Mouse (Mus musculus): ENCODE measurements around the gene Cul3. TPM values are rescaled to one million over a fixed set of nuclear protein-coding genes. Genes with fewer than 3 reads are reported as not detected.

Cul3 gene
- 10 to 100 TPM; 33.8 to 49.2 TPM for polyA plus RNA-seq (2017; shearing (Covaris generic))

DNA sequence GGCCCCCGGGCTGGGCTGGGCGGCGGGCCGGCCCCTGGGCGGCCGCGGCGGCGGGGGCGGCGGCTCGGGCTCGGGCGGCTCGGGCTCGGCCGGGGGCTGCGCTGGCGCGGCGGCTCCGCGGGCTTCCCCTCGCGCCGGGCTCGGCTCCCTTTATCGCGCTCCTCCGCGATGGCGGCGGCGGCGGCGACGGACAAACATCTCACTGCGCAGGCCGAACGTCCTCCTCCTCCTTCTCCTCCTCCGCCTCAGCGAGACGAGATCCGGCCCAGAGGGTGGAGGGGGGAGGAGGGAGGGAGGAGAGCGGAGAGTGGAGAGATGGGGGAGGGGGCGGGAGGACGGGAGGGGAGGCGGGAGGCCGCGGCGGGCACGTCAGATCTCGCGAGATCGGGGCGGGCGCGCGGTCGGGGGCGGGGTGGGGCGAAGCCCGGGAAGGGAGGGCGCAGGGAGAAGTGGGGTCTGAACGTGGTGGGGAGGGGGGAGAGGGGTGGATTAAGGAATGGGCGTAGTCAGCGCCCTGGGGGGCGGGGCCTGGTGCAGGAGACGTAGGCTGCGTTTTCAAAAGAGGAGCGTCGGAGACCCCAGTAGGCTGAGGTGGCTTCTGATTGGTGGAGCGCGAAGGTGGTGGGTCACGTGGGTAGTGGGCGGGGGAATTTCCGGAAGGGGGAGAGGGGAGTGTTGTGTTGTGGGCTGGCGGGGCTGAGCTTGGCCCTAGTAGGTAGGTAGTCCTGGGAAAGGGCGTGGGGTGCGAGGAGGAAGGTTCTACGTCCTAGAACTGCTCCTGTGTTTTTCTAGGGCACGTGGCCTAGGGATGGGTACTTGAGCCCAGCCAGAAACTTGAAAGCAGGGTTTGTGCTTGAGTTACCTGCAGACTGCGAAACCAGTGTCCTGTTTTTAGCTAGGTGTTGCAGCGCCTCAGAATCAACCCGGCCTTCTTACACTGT is at the start of gene Cul3:
Gene Cul3, minus strand, starts transcription at position 45 of the 941 bp plus-strand sequence.
- ATAC-seq = peak; percentile 83

DNA sequence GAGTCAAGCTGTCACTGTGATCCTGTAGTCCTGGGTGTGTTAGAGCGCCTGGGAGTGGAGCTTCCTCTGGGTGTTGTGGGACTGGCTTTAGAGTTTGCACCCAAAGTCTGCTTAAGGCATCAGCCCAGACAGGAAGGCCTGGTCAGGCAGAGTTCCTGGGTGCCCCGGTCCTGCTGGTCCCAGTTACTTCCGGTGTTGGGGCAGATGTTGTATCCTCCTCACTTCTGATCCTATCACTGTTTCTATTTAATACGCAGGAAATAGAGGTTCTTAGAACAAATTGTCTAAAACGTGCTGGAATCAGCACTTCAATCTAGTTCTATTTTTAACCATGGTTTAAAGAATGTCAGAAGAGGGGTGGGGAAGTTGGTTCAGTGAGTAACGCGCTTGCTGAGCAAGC is 49.2 kb upstream of the Cul3 start:
- ATAC-seq = peak; percentile 88

DNA sequence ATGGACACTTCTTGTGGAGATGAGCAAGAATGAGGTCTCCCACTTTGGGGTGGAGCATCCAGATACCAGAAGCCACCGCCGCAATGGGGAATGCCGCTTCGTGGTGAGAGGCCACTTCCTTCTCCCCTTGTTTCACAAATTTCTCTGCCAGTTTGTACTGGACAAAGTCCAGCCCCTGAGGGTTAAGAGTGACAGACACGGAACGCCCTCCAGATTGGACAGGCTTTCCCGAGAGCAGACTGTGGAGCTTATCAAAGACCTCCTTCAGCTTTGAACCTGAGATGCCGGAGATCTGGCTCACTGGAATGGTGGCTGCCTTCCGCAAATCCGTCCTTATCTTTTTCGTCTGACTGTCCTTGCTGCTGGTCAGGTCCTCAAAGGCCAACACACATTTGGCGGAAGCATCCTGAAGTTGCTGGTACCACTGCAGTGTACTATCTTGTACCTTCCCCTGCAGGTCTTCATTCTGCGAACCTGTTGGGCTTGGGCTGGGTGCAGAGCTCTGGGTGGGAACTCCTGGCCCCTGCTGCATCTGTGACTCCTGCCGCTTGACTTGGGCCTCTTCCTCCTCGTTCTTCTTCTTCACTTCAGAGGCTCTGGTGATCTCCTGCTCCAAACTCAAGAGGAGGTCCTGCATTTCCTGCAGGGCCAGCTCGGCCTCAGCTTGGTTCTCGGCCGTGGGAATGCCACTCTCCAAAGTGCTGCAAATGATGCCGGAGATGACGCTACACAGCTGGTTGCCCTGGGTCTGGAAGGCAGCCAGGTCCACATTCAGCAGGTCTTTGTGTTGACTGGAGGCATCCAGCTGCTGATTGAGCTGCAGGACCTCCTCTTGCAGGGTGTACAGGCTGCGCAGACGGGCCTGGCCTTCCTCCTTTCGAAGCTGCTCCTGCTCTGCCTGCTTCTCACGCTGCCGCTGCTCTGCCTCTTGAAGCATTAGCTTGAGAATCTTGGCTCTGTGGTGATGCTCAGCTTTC is 43.6 kb upstream of the Cul3 start:
- no peak for ATAC-seq

DNA sequence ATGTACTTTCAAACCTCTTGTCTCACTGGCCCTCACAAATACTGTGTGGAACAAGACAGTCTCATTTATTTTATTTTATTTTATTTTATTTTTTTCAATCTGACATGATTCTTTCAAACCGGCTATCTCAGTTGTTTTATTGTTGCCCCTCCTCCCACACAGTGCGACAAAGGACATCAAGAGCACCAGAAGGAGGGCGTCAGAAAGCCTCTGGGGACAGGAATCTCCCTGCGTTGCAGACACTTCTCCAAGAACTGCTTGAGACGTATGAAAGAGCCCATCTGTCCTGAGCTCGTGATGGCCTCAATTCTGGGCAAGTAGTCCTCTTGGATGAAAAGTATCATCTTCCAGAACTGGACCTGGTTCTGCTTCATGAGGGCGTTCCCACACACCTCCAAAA is 42.6 kb upstream of the Cul3 start:
- ATAC-seq = no peak

DNA sequence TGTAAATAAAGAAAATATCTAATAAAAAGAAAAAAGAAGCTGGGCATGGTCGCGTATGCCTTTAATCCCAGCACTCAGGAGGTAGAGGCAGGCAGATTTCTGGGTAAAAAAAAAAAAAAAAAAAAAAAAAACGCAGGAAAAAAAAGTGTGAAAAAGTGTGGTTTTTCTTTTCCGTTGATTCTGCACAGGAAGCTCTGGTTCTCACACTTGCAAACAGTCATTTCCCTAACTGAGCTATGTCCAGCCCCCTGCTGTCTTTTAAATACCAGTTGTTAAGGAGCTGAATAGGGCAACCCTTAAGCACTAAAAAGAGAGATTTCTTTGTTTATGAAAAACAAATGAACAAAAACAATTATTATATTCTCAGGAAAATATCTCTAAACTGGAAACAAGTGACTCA is 41.0 kb upstream of the Cul3 start:
- peak; percentile 90 for ATAC-seq

DNA sequence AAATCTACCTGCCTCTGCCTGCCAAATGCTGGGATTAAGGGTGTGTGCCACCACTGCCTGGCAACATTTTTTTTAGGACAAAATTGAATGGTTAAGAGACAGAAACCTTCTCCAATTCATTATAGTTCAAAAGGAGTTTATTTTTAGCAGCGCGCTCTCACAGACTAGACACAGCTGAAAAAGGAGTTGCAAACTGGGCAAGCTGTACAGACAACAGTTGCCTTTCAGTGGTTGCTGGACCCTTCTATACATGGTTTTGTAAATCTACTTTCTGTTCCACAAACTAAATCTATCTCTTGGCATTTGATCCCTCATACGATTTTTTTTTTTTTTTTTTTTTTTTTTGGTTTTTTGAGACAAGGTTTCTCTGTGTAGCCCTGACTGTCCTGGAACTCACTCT is 31.7 kb upstream of the Cul3 start:
- ATAC-seq = no peak

DNA sequence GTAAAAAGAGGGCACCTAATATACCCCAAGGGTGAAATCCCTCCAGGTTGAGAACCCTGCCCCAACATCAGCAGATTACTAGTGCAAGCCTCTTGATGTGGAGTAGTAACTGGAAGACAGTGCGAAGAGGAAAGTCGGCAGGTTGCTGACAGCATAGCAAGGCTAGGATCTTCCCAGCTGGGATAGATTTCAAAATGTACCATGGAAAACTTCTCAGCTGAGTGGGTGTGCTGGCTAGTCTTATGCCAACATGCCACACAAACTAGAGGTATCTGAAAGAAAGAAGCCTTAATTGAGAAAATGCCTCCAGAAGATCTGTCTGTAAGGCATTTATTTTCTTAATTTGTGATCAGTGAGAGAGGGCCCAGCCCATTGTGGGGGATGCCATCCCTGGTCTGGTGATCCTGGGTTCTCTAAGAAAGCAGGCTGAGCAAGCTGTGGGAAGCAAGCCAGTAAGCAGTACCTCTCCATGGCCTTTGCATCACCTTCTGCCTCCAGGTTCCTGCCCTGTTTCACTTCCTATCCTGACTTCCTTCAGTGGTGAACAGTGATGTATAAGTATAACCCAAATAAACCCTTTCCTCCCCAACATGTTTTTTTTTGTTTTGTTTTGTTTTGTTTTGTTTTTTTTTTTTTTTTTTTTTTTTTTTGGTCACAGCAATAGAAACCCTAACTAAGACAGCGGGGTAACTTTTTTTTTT is 31.1 kb upstream of the Cul3 start:
- no peak for ATAC-seq

DNA sequence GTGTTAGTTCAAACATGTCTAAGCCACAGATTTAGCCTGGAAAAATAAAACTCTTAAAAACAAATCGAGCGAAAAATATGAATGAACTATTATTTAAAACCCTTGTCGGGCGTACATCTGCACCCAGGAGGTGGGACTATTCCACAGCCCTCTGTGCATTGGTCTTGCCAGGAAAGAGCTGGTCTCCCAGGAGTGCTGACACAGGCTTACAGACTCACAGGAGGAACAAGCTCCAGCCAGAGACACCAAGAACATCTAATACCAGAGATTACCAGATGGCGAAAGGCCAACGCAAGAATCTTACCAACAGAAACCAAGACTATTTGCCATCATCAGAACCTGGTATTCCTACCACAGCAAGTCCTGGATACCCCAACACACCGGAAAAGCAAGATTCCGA is 23.2 kb upstream of the Cul3 start:
- no peak for ATAC-seq

DNA sequence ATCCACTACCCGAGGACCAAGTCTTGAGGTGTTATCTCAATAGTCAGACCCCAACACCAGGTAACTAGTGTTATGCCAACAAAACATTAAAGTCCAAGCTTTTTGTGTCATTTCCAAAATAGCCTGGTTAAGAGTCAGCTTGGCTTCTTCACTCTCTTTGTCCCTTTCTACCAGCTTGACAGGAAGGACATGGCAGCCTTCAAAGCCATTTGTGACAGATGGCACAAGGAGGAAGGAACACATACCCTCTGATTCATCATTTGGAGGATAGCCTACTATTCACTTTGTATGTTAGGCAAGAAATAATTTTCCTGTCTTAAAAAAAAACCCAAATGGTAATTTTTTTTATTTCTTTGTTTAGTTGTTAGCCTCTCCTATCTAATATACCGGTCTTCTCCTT is 22.7 kb upstream of the Cul3 start:
- ATAC-seq = no peak

DNA sequence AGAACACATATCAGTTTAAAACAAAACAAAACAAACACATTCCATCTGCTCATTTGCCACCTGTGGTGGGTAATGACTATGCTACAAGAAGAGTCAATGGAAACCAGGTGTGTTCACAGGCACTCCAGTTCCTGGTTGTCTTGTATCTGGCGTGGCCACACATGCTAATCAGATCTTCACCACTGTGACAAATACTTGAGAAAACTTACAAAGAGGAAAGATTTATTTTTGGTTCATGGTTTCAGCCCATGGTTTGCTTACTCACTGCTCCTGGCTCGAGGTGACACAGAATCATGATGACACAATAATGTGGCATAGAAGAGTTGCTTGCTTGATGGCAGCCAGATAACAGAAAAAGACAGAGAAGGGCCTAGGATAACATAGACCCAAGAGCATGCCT is 22.1 kb upstream of the Cul3 start:
- no peak for ATAC-seq

DNA sequence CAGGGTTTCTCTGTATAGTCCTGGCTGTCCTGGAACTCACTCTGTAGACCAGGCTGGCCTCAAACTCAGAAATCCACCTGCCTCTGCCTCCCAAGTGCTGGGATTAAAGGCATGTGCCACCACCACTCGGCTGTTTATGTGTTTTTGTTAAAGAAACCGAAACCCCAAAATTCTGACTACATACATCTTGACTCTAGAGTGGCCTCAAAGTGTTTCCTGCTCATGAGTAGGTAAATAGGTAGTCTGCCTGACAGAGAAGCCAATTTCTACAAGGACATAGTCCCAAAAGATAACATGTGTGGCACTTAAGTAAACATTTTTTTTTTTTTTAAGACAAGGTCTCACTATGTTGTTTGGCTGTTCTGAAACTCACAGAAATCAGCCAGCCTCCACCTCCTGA is 21.5 kb upstream of the Cul3 start:
- peak; percentile 68 for ATAC-seq

DNA sequence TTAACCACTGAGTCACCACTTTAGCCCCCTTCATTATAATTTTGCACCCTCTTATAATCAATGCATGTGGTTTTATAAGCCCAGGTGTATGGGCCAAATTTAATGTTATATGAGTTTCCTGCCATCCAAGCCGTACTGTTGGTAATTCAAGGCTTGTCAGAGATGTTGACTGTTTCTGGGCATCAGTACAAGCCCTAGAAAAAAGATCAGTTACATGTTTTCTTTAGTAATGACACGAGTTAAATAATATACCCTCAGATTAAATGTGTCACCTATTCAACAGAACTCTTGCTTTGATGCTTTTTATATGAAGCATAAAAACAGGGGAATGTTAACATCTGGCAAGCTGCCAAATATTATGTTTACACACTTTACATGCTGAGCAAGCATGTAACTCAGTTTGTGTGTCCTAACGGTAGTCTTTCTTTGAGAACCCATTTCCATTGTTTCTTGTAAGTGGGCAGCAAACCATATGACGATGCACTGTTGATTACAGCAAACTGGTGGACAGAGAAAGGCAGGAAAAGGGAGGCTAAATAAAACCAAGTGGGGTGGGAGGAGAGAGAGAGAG is 19.8 kb upstream of the Cul3 start:
- ATAC-seq = no peak

DNA sequence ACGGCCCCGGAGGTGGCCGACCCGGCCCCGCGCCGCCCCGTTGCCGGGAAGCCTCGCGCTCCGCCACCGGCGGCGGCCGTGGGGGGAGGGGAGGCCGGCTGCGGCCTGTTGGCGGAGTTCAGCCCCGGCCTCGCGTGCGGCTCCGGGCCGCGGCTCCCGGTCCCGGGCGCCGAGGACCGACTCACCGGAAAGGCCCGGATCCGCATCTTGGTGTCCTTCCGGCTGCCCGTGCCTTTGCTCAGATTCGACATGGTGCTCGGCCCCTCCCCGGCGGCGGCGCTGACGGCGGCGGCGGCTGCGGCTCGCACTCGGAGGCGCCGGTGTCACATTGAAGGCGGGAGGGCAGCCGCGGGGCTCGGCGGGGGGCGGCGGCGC is 232 bp downstream of the Cul3 start:
- ATAC-seq = peak; percentile 20

DNA sequence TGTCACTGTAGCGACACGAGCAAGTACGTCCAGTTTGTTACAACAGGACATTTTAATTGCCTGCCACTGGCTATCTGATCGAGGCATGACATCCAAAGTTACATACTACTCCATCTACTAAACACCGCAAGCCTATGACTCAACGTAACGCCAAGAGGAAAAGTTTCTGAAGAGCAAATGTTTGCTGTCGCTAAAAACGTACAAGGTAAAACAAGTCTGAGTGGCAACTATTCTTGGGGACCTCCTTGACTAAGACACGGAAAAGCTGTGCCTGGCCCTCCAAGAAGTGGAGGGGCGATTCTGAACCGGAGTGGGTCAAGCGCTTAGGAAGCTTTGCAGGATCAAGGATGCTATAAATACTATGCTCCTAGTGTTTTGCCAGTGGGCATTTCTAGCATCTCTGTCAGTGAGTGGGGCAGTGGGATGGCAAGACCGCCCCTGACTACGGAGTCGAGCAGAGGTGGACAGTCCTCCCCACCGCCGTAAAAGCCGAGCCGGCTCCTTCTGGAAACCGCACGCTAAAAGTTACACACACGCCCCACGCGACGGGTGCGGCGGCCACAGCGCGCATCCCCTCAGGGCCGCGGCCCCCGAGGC is 757 bp downstream of the Cul3 start:
- peak; percentile 10 for ATAC-seq

DNA sequence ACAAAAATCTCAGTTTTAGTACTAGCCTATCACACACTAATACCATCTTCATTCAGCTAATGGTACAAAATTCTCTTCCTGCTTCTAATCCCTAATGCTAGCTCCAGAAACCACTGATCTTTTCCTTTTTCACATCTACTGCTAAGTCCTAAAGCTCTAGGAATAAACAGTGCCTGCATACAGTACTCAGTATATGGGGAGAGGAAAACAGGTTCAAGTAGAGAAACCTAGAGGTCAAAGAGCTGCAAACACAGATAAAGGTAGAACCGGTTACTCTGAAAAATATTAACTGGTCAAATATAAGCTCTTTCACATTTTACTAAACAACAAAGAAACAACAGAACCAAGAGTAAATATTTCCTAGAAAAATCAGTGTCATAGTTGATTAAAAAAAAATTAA is 1.9 kb downstream of the Cul3 start:
- no peak for ATAC-seq

DNA sequence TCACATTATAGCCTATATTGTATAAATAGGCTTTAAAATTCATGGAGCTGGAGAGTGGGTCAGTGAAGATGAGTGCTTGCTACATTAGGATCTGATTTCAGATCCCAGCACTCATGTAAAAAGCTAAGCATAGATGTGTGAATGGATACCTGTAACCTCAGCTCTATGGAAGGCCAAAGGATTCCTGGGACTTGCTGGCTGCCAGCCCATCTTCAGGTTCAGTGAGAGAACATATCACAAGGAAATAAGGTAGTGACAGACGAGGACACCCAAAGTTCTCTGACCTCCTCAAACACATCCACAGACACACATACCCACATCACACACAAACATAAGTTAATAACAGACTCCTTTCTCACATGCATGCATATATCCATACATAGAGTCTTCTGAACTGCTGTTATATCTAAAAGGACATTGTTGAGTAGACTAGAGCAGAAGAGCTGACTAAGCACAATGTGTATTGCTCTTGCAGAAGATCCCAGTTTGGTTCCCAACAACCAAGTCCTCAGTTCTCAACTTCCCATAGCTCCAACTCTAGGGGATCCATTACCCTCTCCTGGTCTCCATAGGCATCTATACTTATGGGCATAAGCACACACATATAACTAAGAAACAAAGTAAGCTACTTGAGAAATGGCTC is 4.4 kb downstream of the Cul3 start:
- no peak for ATAC-seq

DNA sequence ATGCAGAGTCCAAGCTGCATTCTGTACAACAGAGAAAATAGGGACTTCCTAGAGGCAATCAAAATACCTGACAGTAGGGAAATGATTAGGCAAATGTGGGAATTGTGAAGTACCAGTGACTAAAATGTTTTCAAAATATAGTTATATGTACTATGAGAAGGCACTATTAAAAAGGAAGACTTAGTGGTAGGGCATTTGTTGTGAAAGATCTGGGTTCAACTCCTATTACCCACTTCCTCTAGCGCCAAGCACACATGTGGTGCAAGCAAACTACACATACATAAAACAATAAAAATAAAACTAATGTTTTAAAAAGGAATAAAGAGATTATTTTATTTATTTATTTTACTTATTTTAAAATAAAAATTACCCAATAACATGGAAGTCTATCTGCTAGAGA is 5.2 kb downstream of the Cul3 start:
- no peak for ATAC-seq

DNA sequence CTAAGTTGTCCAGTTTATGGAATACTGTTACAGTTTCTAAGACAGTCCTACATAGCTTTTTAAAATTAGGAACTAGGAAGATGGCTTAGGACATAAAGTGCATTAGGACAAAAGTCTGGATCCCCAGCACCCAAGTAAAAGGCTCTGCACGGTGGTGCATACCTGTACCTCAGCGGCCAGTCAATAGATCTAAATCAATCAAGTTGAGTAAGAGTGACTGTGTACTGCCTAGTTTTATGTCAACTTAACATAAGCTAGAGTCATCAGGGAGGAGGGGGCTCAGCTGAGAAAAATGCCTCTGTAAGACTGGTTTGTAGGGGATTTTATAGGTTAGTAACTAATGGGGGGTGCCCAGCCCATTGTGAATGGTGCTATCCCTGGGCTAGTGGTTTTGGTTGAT is 9.3 kb downstream of the Cul3 start:
- no peak for ATAC-seq

DNA sequence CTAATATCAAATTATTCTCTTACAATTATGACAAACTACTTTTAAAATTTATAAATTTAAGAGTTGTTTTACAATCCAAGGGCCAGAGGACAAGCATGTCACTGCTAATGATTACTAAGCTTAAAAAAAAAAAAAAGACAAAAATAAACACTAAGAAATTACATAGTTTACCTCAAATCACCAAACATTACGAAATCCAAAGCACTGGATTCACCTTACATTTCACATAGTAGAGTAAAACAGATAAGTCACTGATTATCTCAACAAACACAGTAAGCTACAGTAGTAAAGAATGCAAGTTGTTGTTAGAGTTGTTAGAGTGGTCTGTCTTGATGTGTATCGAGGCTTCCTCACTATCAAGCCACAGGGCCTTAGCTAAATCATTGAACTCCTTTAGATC is 14.5 kb downstream of the Cul3 start:
- no peak for ATAC-seq

DNA sequence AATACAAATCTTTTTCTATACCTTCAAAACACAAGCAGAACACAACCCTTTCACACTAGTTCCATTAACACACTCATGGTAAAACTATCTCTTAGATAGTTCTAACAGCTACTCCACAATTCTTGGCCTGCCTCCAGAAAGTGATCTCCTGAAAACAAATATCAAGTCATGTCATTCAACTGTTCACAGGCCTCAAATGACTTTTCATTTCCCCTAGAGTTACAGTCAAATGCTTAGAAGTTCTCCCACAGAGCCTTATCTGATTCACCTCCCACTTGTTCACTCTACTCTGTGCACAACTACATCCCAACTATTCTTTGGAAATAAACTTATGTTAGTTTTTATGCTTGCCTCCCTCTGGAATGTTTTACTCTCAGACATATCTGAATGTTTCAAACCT is 15.9 kb downstream of the Cul3 start:
- no peak for ATAC-seq

DNA sequence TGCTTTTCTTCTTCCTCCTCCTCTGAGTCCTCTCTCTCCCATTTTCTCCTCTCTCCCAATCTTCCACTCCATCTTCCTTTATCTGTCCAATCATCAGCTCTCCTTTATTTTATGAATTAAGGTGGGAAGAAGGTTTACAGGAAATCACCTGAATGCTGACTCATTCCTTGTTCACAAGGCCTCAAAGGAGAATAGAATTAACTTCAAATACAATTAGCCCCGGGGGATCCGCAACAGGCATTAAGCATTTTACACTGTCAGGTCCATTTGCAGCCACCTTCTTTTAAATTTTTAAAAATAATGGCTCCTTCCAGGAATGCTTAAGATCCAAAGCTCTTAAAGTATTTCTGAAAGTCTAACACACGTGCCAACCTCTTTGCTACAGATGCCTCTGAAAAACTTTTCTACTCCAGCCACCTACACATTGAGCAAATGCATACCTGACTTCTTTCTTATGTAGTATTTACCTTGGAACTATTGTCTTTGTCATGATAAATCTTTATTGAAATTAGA is 24.7 kb downstream of the Cul3 start:
- ATAC-seq = no peak

Data from activated CD4-positive, CD25-positive, alpha-beta regulatory T cell, adult 4 months (primary cell).